Mouse (Mus musculus) MEL (cell line): ENCODE data around the gene Zfp185. TPM values are rescaled to one million over a fixed set of nuclear protein-coding genes. Genes with fewer than 3 reads are reported as not detected.

ENCODE experiments used
- DNase-seq: peaks from one replicate; pipeline ENCODE4 v3.0.0; 2011; ENCODE audit warnings: low read depth, low spot score
- H3K27ac ChIP-seq: 2 replicates; pipeline ENCODE4 v1.5.1; 2012; ENCODE audit warnings: low read depth, mild to moderate bottlenecking, control low read depth, low read length, moderate library complexity; ENCODE audit not compliant: control insufficient read depth
- H3K27me3 ChIP-seq, 2 experiments: fragments of 150-350 bp in 1 of 2; sonication (generic) in 1 of 2; 2 replicates each; pipeline ENCODE4 v1.6.1; 2012; ENCODE audit warnings: low read length in 2 of 2, mild to moderate bottlenecking in 2 of 2, improper control_type of control experiment in 1 of 2, moderate library complexity in 1 of 2; ENCODE audit not compliant: insufficient read depth in 2 of 2, control insufficient read depth in 1 of 2
- H3K36me3 ChIP-seq, 2 experiments: 2 replicates each; pipeline ENCODE4 v1.6.1; 2012 to 2014; ENCODE audit warnings: low read length in 2 of 2, improper control_type of control experiment in 1 of 2, inconsistent platforms in 1 of 2, mild to moderate bottlenecking in 1 of 2; ENCODE audit not compliant: insufficient read depth in 2 of 2, control insufficient read depth in 1 of 2
- H3K4me1 ChIP-seq, 2 experiments: fragments of 150-350 bp in 1 of 2; sonication (generic) in 1 of 2; 2 replicates each; pipeline ENCODE4 v1.6.1; 2012; ENCODE audit warnings: low read length in 2 of 2, improper control_type of control experiment in 1 of 2, mild to moderate bottlenecking in 1 of 2; ENCODE audit not compliant: insufficient read depth in 2 of 2, control insufficient read depth in 1 of 2
- H3K4me3 ChIP-seq, 2 experiments: fragments of 150-350 bp in 1 of 2; sonication (generic) in 1 of 2; 2 replicates each; pipeline ENCODE4 v1.5.1; 2012; ENCODE audit warnings: low read depth in 2 of 2, low read length in 2 of 2, mild to moderate bottlenecking in 2 of 2, moderate library complexity in 2 of 2, control low read depth in 1 of 2, improper control_type of control experiment in 1 of 2; ENCODE audit not compliant: control insufficient read depth in 1 of 2, insufficient read depth in 1 of 2
- H3K79me2 ChIP-seq: 2 replicates; pipeline ENCODE4 v1.6.1; 2012; ENCODE audit warnings: mild to moderate bottlenecking, low read length, moderate library complexity; ENCODE audit not compliant: control insufficient read depth, poor library complexity, insufficient read depth
- H3K9ac ChIP-seq: 2 replicates; pipeline ENCODE4 v1.6.1; 2012; ENCODE audit warnings: low read depth, mild to moderate bottlenecking, control low read depth, low read length, moderate library complexity; ENCODE audit not compliant: control insufficient read depth, poor library complexity, severe bottlenecking
- H3K9me3 ChIP-seq: fragments of 150-350 bp; sonication (generic); replicated peaks from 2 replicates; pipeline ENCODE4 v1.6.1; 2012; ENCODE audit warnings: mild to moderate bottlenecking, low read length, improper control_type of control experiment, moderate library complexity; ENCODE audit not compliant: insufficient read depth
- BHLHE40 ChIP-seq: IDR thresholded peaks from 2 replicates; pipeline ENCODE4 v1.6.1; 2012; ENCODE audit warnings: low read depth, mild to moderate bottlenecking, inconsistent platforms, low read length, improper control_type of control experiment, borderline replicate concordance
- CHD1 ChIP-seq: IDR thresholded peaks from 2 replicates; pipeline ENCODE4 v1.6.1; 2012; ENCODE audit warnings: low read depth, mild to moderate bottlenecking, inconsistent platforms, low read length, improper control_type of control experiment
- EP300 ChIP-seq, 2 experiments: IDR thresholded peaks; 2 replicates each; pipeline ENCODE4 v1.6.1; 2011; ENCODE audit warnings: improper control_type of control experiment in 2 of 2, low read length in 2 of 2, low read depth in 1 of 2, mild to moderate bottlenecking in 1 of 2
- GABPA ChIP-seq: IDR thresholded peaks from 2 replicates; pipeline ENCODE4 v1.6.1; 2012; ENCODE audit warnings: low read depth, mild to moderate bottlenecking, inconsistent platforms, low read length, improper control_type of control experiment, moderate library complexity
- HCFC1 ChIP-seq: IDR thresholded peaks from 2 replicates; pipeline ENCODE4 v1.6.1; 2012; ENCODE audit warnings: low read depth, mild to moderate bottlenecking, inconsistent platforms, low read length, improper control_type of control experiment, moderate library complexity
- KAT2A ChIP-seq: conservative IDR thresholded peaks from 2 replicates; pipeline ENCODE4 v1.6.1; 2012; ENCODE audit warnings: low read depth, low read length, improper control_type of control experiment, inconsistent platforms
- MAFK ChIP-seq: IDR thresholded peaks from 2 replicates; pipeline ENCODE4 v1.6.1; 2011; ENCODE audit warnings: low read depth, mild to moderate bottlenecking, low read length, improper control_type of control experiment, borderline replicate concordance
- MAZ ChIP-seq: IDR thresholded peaks from 2 replicates; pipeline ENCODE4 v1.6.1; 2012; ENCODE audit warnings: low read depth, mild to moderate bottlenecking, inconsistent platforms, low read length, improper control_type of control experiment
- MXI1 ChIP-seq: IDR thresholded peaks from 2 replicates; pipeline ENCODE4 v1.6.1; 2011; ENCODE audit warnings: mild to moderate bottlenecking, low read depth, low read length, improper control_type of control experiment
- MYC ChIP-seq: IDR thresholded peaks from 2 replicates; pipeline ENCODE4 v1.6.1; 2011; ENCODE audit warnings: low read depth, mild to moderate bottlenecking, low read length, improper control_type of control experiment, moderate library complexity
- NELFE ChIP-seq: IDR thresholded peaks from 2 replicates; pipeline ENCODE4 v1.6.1; 2011; ENCODE audit warnings: low read depth, low read length, improper control_type of control experiment
- NRF1 ChIP-seq: IDR thresholded peaks from 2 replicates; pipeline ENCODE4 v1.6.1; 2014; ENCODE audit warnings: low read depth, mild to moderate bottlenecking, inconsistent platforms, low read length, improper control_type of control experiment, moderate library complexity; ENCODE audit not compliant: poor library complexity, insufficient read depth, severe bottlenecking
- POLR2A ChIP-seq, 2 experiments: IDR thresholded peaks; 2 replicates each; pipeline ENCODE4 v1.6.1; 2011 to 2012; ENCODE audit warnings: low read length in 2 of 2, mild to moderate bottlenecking in 2 of 2, control low read depth in 1 of 2, improper control_type of control experiment in 1 of 2, low read depth in 1 of 2, moderate library complexity in 1 of 2; ENCODE audit not compliant: control insufficient read depth in 1 of 2, insufficient read depth in 1 of 2, poor library complexity in 1 of 2
- POLR2AphosphoS2 ChIP-seq: IDR thresholded peaks from 2 replicates; pipeline ENCODE4 v1.6.1; 2011; ENCODE audit warnings: low read length, improper control_type of control experiment
- POLR2AphosphoS5 ChIP-seq: IDR thresholded peaks from 2 replicates; pipeline ENCODE4 v1.6.1; 2012; ENCODE audit warnings: low read depth, borderline replicate concordance, mild to moderate bottlenecking, inconsistent platforms, low read length, moderate library complexity, mixed read lengths
- SIN3A ChIP-seq: IDR thresholded peaks from 2 replicates; pipeline ENCODE4 v1.6.1; 2012; ENCODE audit warnings: low read length, improper control_type of control experiment, inconsistent platforms
- SMC3 ChIP-seq: IDR thresholded peaks from 2 replicates; pipeline ENCODE4 v1.6.1; 2011; ENCODE audit warnings: low read depth, low read length, improper control_type of control experiment
- TCF12 ChIP-seq: IDR thresholded peaks from 2 replicates; pipeline ENCODE4 v1.6.1; 2014; ENCODE audit warnings: low read depth, mild to moderate bottlenecking, inconsistent platforms, low read length, improper control_type of control experiment, moderate library complexity
- USF1 ChIP-seq: IDR thresholded peaks from 2 replicates; pipeline ENCODE4 v1.6.1; 2014; ENCODE audit warnings: low read depth, mild to moderate bottlenecking, inconsistent platforms, low read length, improper control_type of control experiment, moderate library complexity
- USF2 ChIP-seq, 2 experiments: IDR thresholded peaks; 2 replicates each; pipeline ENCODE4 v1.6.1; 2011 to 2012; ENCODE audit warnings: improper control_type of control experiment in 2 of 2, low read length in 2 of 2, borderline replicate concordance in 1 of 2, inconsistent platforms in 1 of 2, low read depth in 1 of 2, mild to moderate bottlenecking in 1 of 2; ENCODE audit not compliant: insufficient read depth in 1 of 2
- ZNF384 ChIP-seq: IDR thresholded peaks from 2 replicates; pipeline ENCODE4 v1.6.1; 2012; ENCODE audit warnings: low read depth, mild to moderate bottlenecking, inconsistent platforms, low read length, improper control_type of control experiment
- polyA plus RNA-seq, 2 experiments: library from polyadenylated mRNA; stranded (reverse) in 1 of 2; unstranded in 1 of 2; fragments of >175 nt in 1 of 2; fragments of >200 nt in 1 of 2; gene quantifications; 2 replicates each; pipeline versions ENCODE4 v1.2.1 to v1.2.4; 2012; ENCODE audit warnings: low replicate concordance in 2 of 2, low read depth in 1 of 2; ENCODE audit not compliant: insufficient read length in 2 of 2, insufficient read depth in 1 of 2, missing spikeins in 1 of 2
- total RNA-seq: library from RNA; depleted of rRNA; stranded (reverse); fragments of 300-350 nt; gene quantifications from 2 replicates; pipeline ENCODE4 v1.2.3, GENCODE M21; 2012

Gene Zfp185
- total and polyA plus RNA-seq, 3 experiments = 0.14 TPM; not detected in 2

DNA sequence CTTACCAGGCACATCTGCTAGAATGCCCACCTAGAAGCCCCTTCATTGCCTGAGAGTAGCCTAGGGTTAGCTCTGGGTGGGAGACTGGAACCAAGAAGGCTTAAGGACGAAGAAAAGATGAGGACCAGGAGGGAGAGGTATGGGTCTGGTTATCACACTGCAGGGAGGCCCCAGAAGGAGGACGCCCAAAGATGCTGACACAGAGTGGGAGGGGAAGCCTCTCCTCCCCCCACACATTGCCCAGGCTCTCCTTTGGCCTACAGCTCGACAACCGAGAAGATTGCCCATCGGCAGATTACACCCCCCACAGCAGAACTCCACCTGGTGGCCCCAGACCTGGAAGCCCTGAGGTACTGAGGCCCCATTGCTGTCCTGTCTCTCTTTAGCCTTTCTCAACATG lies 16.0 kb downstream of the Zfp185 start:
- H3K4me1 ChIP-seq = no peaks in the 10 kb centered on the region; a peak in 1 of 4 replicates
- no peaks in the 10 kb centered on the region for H3K79me2 ChIP-seq
- no peak overlapping the region for H3K27ac ChIP-seq
- peaks cover 0 to 7% of the 10 kb centered on the region in 2 experiments; a peak in 2 of 4 replicates for H3K36me3 ChIP-seq
- no peaks in the 10 kb centered on the region for H3K9me3 ChIP-seq
- H3K9ac ChIP-seq = no peak overlapping the region
- no peaks in the 10 kb centered on the region; a peak in 1 of 4 replicates for H3K27me3 ChIP-seq
- no peak overlapping the region for H3K4me3 ChIP-seq
- DNase-seq = no peak
- TF ChIP-seq MYC (no peak), POLR2AphosphoS2 (no peak), EP300 (IDR thresholded peaks at IDR 0.05; ENCODE audit: low read depth in 1 of 2, low read length in 2 of 2) (no peak), POLR2A (IDR thresholded peaks at IDR 0.05; ENCODE audit: control insufficient read depth in 1 of 2, insufficient read depth in 1 of 2, low read depth in 1 of 2, low read length in 2 of 2, poor library complexity in 1 of 2) (no peak), NRF1 (no peak), KAT2A (no peak), BHLHE40 (no peak), MAZ (no peak), CHD1 (no peak), POLR2AphosphoS5 (no peak), NELFE (no peak)

DNA sequence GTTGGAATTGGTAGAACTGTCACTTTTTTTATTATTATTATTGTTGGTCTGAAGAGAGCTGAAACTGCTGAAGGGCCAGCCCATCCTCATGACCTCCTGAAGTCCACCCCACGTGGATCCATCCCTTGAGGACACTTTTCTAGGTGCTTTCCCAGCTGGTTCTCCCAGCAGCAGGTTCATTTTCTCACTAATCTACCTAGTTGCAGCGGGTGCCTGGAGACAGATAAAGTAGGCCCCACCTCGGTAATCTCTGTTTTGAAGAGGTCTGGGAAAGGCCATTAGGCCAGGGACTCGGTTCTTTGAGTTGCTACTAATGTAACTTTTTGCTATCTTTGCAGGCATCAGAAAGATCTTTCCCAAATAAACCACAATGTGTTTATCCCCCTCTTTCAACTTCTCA lies 18.5 kb downstream of the Zfp185 start:
- no peak for DNase-seq
- Histone ChIP-seq H3K4me1 (no peaks in the 10 kb centered on the region; a peak in 1 of 4 replicates), H3K9me3 (no peaks in the 10 kb centered on the region), H3K9ac (no peak overlapping the region), H3K79me2 (no peaks in the 10 kb centered on the region), H3K36me3 (peaks cover 0 to 7% of the 10 kb centered on the region in 2 experiments; a peak in 2 of 4 replicates), H3K27ac (no peak overlapping the region), H3K4me3 (no peak overlapping the region), H3K27me3 (no peaks in the 10 kb centered on the region; a peak in 1 of 4 replicates)
- TF ChIP-seq NELFE = no peak
- TF ChIP-seq NRF1 = no peak
- TF ChIP-seq ZNF384 = no peak
- no peak for TF ChIP-seq MAFK
- no peak for TF ChIP-seq MAZ
- TF ChIP-seq KAT2A = no peak
- no peak for TF ChIP-seq USF1
- TF ChIP-seq SIN3A = no peak
- TF ChIP-seq USF2 (IDR thresholded peaks at IDR 0.05; ENCODE audit: borderline replicate concordance in 1 of 2, insufficient read depth in 1 of 2, low read depth in 1 of 2, low read length in 2 of 2) = no peak
- no peak for TF ChIP-seq HCFC1
- no peak for TF ChIP-seq SMC3
- no peak for TF ChIP-seq MXI1
- TF ChIP-seq GABPA = no peak
- no peak for TF ChIP-seq POLR2AphosphoS2
- no peak for TF ChIP-seq TCF12
- TF ChIP-seq POLR2AphosphoS5 = no peak
